Mouse (Mus musculus) lung, postnatal 36 days (tissue): ENCODE results near the gene Rilp.

ENCODE experiments used
- DNase-seq: peaks from one replicate; pipeline ENCODE4 v3.0.0; 2022; ENCODE audit warnings: mixed read lengths

Gene Rilp

GRCm38 (mm10) chr11:75559870-75560504 lies 50.1 kb downstream of the Rilp start:
- DNase-seq, result no peak

- DNase-seq, result no peak
Measured at GRCm38 (mm10) chr11:75560530-75561409, 50.9 kb downstream of the Rilp start.

GRCm38 (mm10) chr11:75561410-75561791 lies 51.5 kb downstream of the Rilp start:
- no peak for DNase-seq
